Mouse (Mus musculus): ENCODE results near the gene Kmt5c.

- TF ChIP-seq POLR2A (IDR thresholded peaks at IDR 0.05; ENCODE audit: extremely low read depth, insufficient read depth, low read length) (no peak), CTCF (IDR thresholded peaks at IDR 0.05; ENCODE audit: low read depth, low read length) (no peak)
These were observed 13.1 kb downstream of the Kmt5c start, which contains the start of gene Cox6b2 for GRCm38 (mm10) chr7:4752821-4753570.

Data from liver, adult 2 months (tissue).